Mouse (Mus musculus): ENCODE results near the gene Morn1.

DNA sequence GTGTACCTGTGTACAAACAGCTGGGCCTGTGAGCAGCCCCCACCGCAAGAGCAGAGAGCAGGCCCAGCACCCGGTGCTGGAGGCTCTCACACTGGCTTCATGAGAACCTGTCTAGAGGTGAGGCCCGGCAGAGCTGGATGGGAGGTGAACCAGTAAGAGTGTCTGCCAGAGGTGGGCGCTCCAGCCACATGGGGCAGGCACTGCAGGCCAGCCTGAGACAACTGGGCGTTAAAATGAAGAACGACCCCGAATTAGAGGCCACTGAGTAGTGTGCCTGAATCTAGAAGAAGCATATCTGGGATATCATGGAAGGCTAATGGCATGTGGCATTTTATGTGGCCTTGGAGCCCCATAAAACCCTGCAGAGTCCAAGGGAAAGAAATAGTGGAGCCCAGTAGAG lies 33.7 kb downstream of the Morn1 start:
- TF ChIP-seq POLR2A (IDR thresholded peaks at IDR 0.05; ENCODE audit: borderline replicate concordance, control insufficient read depth, low read depth, low read length) = no peak
- TF ChIP-seq CTCF (IDR thresholded peaks at IDR 0.05; ENCODE audit: control insufficient read depth, insufficient read depth, low read length) = peak; percentile 18; the same call in 1 of the 2 replicates

Data from bone marrow, adult 2 months (tissue).